Mouse (Mus musculus): ENCODE measurements around the gene Wrnip1.
A peak's percentile ranks its signal among the peaks of the same experiment; 100 is the strongest.
"Not testable (repeated sequence)": the region's sequence is repeated elsewhere in the genome, so short reads cannot be mapped to it uniquely, and the experiment has no call there.

Wrnip1 gene

GRCm38 (mm10) chr13:32853073-32853472, 51.2 kb downstream of the Wrnip1 start:
- DNase-seq = no peak

- DNase-seq = no peak
Measured at GRCm38 (mm10) chr13:32860821-32861220, 59.0 kb downstream of the Wrnip1 start.

- peak; percentile 36 to 47 for DNase-seq
Measured at GRCm38 (mm10) chr13:32863456-32863855, 61.6 kb downstream of the Wrnip1 start.

- not testable (repeated sequence) for DNase-seq
Measured at GRCm38 (mm10) chr13:32864529-32864928, 62.7 kb downstream of the Wrnip1 start.

- DNase-seq = peak in 1 of 2 experiments; percentile 17
Measured at GRCm38 (mm10) chr13:32865591-32865990, 63.8 kb downstream of the Wrnip1 start.

- peak; percentile 83 to 85 for DNase-seq
Measured at GRCm38 (mm10) chr13:32866484-32866883, 64.6 kb downstream of the Wrnip1 start.

- DNase-seq = no peak
Measured at GRCm38 (mm10) chr13:32867030-32867429, 65.2 kb downstream of the Wrnip1 start.

GRCm38 (mm10) chr13:32868233-32868632, 66.4 kb downstream of the Wrnip1 start:
- peak; percentile 32 to 35 for DNase-seq

- DNase-seq = no peak
Measured at GRCm38 (mm10) chr13:32868843-32869242, 67.0 kb downstream of the Wrnip1 start.
